Mouse (Mus musculus): Measurements from ENCODE around the gene Alox12b. TPM values are rescaled to one million over a fixed set of nuclear protein-coding genes. Genes with fewer than 3 reads are reported as not detected.
A peak's percentile ranks its signal among the peaks of the same experiment; 100 is the strongest.

Gene Alox12b
- polyA plus RNA-seq, 1 experiment from 2014 or later: 11.5 TPM

DNA sequence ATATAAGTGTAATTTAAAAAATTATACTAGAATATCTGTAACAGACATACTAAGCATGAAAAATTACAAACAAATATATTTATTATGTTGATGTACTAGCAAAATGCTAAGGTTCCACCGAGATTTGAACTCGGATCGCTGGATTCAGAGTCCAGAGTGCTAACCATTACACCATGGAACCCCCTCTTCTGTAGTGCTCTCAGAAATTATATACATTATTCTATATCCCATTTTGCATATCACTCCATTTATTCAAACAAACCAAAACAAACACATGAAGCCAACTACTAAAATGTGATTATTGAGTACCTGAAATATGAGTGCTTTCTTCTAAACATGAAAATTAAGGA, 32.3 kb upstream of the Alox12b start:
- WGBS: 0% methylated on average over 3 of the region's 3 CpGs
- Histone ChIP-seq H3K4me2 (peak overlapping the region; percentile 95), H3K9ac (no peak overlapping the region), H3K4me1 (peaks cover 30% of the 10 kb centered on the region), H3K9me3 (no peaks in the 10 kb centered on the region), H3K36me3 (no peaks in the 10 kb centered on the region), H3K27ac (peak overlapping the region; percentile 80; the same call in 1 of the 2 replicates), H3K4me3 (replicated peaks) (no peak overlapping the region; the same call in 1 of the 2 replicates), H3K27me3 (replicated peaks) (no peaks in the 10 kb centered on the region)
- ATAC-seq (ENCODE audit: insufficient read depth, low FRiP score, low read depth): no peak; the same call in 1 of the 2 replicates

DNA sequence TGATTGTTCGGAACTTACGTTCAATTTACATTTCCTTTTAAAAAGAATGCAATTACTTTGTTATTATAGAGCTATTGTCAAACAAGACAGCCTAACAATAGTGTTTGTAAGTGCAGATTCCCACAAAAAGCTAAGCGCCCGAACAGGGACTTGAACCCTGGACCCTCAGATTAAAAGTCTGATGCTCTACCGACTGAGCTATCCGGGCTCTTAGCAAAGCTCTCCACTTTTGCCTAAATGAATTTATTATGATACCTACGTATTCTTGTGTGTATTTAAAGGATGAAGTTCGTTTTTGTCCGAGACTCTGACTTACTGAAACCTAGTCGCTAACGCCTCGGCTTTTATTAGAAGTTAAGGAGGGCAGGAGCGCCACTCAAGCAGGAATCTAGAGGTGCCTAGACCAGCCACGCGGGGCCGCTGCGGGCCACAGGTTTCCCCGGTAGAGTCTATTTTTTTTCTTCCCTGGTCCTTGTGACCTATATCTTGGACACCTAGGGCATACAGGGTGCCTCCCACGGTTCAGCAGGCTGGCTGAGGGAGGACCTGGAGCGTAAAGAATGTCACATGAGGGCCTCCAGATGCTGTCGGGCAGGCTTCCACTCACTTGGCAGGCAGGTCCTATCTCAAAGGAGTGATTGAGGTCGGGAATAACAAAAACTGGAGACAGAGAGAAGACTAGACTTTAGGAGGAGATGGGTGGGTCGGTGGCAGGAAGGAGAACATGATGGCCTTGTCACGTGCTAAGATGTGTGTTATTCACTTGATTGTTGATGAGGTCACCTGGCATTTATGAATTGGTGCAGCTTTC, 31.5 kb upstream of the Alox12b start:
- peak; percentile 34 for ATAC-seq (ENCODE audit: insufficient read depth, low FRiP score, low read depth)
- peak overlapping the region; percentile 92 for H3K4me2 ChIP-seq
- under 1% methylated on average over 24 of the region's 24 CpGs for WGBS
- peak overlapping the region; percentile 76; the same call in 1 of the 2 replicates for H3K27ac ChIP-seq
- H3K36me3 ChIP-seq: no peaks in the 10 kb centered on the region
- H3K4me3 ChIP-seq (replicated peaks): peak overlapping the region; percentile 62
- no peaks in the 10 kb centered on the region for H3K9me3 ChIP-seq
- H3K4me1 ChIP-seq: peaks cover 24% of the 10 kb centered on the region
- H3K9ac ChIP-seq: peak overlapping the region; percentile 30; the same call in 1 of the 2 replicates
- H3K27me3 ChIP-seq (replicated peaks): no peaks in the 10 kb centered on the region

DNA sequence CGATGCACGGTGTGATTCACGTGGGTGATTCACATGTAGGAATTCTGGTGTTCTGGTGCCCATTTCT, 31.1 kb upstream of the Alox12b start, which contains the start of gene Aloxe3:
TSS of gene Aloxe3 (plus strand) at position 45 of the 67 bp plus-strand sequence.
- no peaks in the 10 kb centered on the region for H3K9me3 ChIP-seq
- H3K4me3 ChIP-seq (replicated peaks): peak within 1 kb of the TSS; percentile 62
- peak within 1 kb of the TSS; percentile 92 for H3K4me2 ChIP-seq
- peak within 1 kb of the TSS; percentile 30; the same call in 1 of the 2 replicates for H3K9ac ChIP-seq
- WGBS: 5% methylated on average over 3 of the region's 3 CpGs
- H3K4me1 ChIP-seq: peaks cover 21% of the 10 kb centered on the region
- no peaks in the 10 kb centered on the region for H3K27me3 ChIP-seq (replicated peaks)
- no peak for ATAC-seq (ENCODE audit: insufficient read depth, low FRiP score, low read depth)
- no peaks in the 10 kb centered on the region for H3K36me3 ChIP-seq
- H3K27ac ChIP-seq: peak within 1 kb of the TSS; percentile 76; the same call in 1 of the 2 replicates

DNA sequence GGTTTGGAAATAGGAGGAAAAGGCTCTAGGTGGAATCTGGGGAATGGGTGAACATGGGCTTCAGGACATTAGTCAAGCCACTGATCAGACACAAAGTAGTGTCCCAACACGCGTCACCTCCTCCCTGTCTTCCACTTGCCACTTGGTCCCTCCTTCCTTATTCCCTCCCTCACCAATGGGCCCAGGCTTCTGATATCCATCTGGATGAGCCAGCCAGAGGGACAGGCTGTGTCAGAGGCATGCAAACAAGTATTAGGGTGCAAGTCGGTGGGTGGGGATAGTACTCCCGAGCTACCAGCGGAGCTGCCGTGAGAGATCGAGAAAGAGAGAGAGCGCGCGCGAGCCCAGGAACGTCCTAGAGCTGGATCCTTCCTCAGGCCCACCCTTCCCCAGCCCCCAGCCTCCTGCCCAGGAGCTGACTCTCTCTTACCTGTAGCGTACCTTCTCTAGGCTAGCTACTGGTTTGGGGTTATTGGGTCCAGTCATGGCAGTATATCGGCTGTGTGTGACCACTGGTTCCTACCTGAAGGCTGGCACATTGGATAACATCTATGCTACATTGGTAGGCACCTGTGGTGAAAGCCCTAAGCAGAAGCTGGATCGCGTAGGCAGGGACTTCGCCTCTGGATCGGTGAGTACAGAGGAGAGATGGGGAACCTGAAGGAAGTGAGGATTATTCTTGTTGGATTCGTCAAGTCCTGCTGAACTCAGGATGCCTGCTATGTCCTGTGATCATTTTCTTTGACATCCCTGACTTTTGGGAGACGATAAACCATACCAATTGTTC, 30.7 kb upstream of the Alox12b start:
- WGBS: 13% methylated on average over 20 of the region's 20 CpGs
- no peaks in the 10 kb centered on the region for H3K9me3 ChIP-seq
- H3K36me3 ChIP-seq: no peaks in the 10 kb centered on the region
- peak overlapping the region; percentile 76; the same call in 1 of the 2 replicates for H3K27ac ChIP-seq
- peak overlapping the region; percentile 62 for H3K4me3 ChIP-seq (replicated peaks)
- H3K4me2 ChIP-seq: peak overlapping the region; percentile 92
- peaks cover 17% of the 10 kb centered on the region; the same call in 1 of the 2 replicates for H3K4me1 ChIP-seq
- no peak for ATAC-seq (ENCODE audit: insufficient read depth, low FRiP score, low read depth)
- peak overlapping the region; percentile 30; the same call in 1 of the 2 replicates for H3K9ac ChIP-seq
- no peaks in the 10 kb centered on the region for H3K27me3 ChIP-seq (replicated peaks)

DNA sequence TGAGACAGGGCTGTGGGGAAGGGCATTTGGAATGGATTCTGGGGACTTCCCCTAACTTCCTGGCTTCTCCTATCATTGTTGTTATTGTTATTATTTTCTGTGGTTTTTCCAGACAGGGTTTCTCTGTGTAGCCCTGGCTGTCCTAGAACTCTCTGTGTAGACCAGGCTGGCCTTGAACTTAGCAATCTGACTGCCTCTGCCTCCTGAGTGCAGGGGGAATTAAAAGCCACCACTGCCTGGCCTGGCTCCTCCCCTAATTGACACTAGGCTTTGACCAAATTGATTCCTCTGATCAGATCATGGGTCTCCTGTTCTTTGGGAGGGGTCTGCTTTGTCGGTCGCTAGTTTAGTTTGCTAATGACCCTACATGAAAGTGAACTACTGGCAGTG, 30.1 kb upstream of the Alox12b start:
- H3K36me3 ChIP-seq: no peaks in the 10 kb centered on the region
- 46% methylated on average over 2 of the region's 2 CpGs for WGBS
- H3K27me3 ChIP-seq (replicated peaks): no peaks in the 10 kb centered on the region
- H3K27ac ChIP-seq: no peak overlapping the region
- H3K9ac ChIP-seq: no peak overlapping the region
- no peaks in the 10 kb centered on the region for H3K9me3 ChIP-seq
- H3K4me3 ChIP-seq (replicated peaks): 0 out of 2 replicates have a peak overlapping the region, but pooled peaks have one; percentile 62
- no peak for ATAC-seq (ENCODE audit: insufficient read depth, low FRiP score, low read depth)
- peak overlapping the region; percentile 92 for H3K4me2 ChIP-seq
- peaks cover 11% of the 10 kb centered on the region; the same call in 1 of the 2 replicates for H3K4me1 ChIP-seq

DNA sequence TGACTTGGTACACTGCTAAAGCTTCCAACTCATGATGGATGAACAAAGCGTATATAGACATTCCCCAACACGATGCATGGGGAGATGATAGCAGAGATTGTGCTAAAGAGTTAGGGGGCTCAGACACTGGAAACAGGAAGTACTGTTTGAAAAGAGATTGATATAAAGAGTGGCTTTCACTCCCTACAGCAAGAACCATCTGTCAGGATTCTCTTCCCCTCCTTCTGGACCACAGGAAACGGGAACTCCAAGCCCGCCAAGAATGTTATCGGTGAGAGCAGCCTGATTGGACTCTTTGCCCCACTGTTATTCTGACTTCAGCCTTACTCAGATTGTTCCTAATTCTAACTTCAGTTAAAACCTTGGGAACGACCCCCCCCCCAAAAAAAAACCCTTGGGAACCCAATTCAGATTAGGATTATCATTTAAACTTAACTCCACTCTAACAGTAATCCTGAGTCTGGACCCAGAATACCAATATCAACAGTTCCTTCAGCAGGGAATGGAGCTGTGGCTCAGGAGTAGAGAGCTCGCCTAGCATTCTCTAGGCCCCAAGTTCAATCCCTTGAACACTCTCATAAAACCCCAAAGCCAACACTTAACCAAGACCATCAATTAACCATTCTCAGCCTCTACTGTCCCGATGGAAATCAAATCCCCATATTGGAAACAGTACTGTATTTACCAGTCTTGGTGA, 28.2 kb upstream of the Alox12b start:
- H3K4me3 ChIP-seq (replicated peaks): no peak overlapping the region
- H3K27ac ChIP-seq: no peak overlapping the region
- WGBS: 59% methylated on average over 8 of the region's 8 CpGs
- H3K9ac ChIP-seq: no peak overlapping the region
- H3K27me3 ChIP-seq (replicated peaks): no peaks in the 10 kb centered on the region; the same call in 1 of the 2 replicates
- no peaks in the 10 kb centered on the region for H3K9me3 ChIP-seq
- H3K4me2 ChIP-seq: no peak overlapping the region
- H3K4me1 ChIP-seq: 0 out of 2 replicates have a peak, but pooled peaks cover 9% of the 10 kb centered on the region
- H3K36me3 ChIP-seq: no peaks in the 10 kb centered on the region
- ATAC-seq (ENCODE audit: insufficient read depth, low FRiP score, low read depth): no peak

DNA sequence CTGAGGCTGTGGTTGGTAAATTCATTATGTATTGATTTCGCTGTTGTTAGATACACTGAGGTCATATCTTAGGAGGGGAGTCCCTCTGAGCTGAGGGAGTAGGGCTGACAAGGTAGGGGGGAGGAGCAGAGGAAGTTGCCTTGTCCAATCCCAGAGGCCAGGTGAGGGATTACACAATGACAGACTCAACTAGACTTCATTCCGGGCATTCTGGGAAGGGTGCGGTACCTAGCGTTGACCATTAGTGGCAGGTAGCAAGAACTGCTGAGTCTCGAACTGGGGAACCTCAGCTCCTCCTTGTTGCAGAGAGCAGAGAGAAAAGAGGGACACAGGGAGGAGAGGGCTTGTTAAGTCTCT, 23.2 kb upstream of the Alox12b start:
- H3K9ac ChIP-seq: peak overlapping the region; percentile 2; the same call in 1 of the 2 replicates
- no peaks in the 10 kb centered on the region for H3K36me3 ChIP-seq
- 18% methylated on average over 5 of the region's 5 CpGs for WGBS
- peak overlapping the region; percentile 82 for H3K4me2 ChIP-seq
- H3K4me3 ChIP-seq (replicated peaks): peak overlapping the region; percentile 44
- H3K4me1 ChIP-seq: peaks cover 15% of the 10 kb centered on the region
- ATAC-seq (ENCODE audit: insufficient read depth, low FRiP score, low read depth): no peak
- no peak overlapping the region for H3K27ac ChIP-seq
- H3K9me3 ChIP-seq: no peaks in the 10 kb centered on the region
- no peaks in the 10 kb centered on the region; the same call in 1 of the 2 replicates for H3K27me3 ChIP-seq (replicated peaks)

DNA sequence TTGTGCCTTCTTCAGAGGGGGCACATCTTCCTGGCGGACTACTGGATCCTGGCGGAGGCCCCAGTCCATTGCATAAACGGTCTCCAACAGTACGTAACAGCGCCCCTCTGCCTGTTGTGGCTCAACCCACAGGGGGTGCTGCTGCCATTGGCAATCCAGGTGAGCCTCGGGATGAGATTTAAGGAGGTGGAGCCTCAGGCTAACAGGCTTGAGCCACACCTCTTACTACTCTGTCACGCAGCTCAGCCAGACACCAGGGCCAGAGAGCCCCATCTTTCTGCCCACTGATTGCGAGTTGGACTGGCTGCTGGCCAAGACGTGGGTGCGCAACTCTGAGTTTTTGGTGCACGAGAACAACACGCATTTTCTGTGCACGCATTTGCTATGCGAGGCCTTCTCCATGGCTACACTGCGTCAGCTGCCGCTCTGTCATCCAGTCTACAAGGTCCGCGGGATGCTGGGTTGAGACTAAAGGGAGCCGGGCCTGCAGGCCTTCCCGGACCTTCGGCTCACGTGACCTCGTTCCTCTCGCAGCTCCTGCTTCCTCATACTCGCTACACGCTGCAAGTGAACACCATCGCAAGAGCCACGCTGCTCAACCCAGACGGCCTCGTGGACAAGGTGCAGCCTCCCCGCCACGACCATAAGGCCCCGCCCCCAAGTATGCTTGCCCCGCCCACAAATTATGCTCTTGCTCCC, 22.7 kb upstream of the Alox12b start:
- Histone ChIP-seq H3K4me3 (replicated peaks) (peak overlapping the region; percentile 44), H3K4me2 (peak overlapping the region; percentile 82), H3K9me3 (no peaks in the 10 kb centered on the region), H3K36me3 (no peaks in the 10 kb centered on the region), H3K9ac (peak overlapping the region; percentile 2; the same call in 1 of the 2 replicates), H3K4me1 (peaks cover 15% of the 10 kb centered on the region), H3K27ac (no peak overlapping the region), H3K27me3 (replicated peaks) (no peaks in the 10 kb centered on the region; the same call in 1 of the 2 replicates)
- ATAC-seq (ENCODE audit: insufficient read depth, low FRiP score, low read depth): peak; percentile 79
- WGBS: 2% methylated on average over 34 of the region's 34 CpGs

DNA sequence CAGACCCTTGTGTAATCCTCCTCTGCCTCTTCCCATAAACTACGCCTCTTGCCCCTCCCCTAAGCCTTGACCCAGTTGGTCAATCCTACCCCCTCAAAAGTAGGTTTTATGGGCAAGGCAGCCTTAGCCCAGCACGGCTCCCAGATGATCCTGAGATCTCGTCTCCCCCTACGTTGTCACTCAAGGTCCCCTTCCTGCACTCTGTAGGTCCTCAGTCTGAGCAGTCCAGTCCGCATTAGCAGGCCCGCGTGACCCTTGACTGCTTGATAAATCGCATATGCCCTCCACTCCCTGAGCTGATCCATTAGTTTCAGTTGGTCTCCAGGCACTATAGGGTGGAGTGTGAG, 22.2 kb upstream of the Alox12b start:
- Histone ChIP-seq H3K9ac (no peak overlapping the region), H3K4me3 (replicated peaks) (peak overlapping the region; percentile 44), H3K36me3 (no peaks in the 10 kb centered on the region), H3K27ac (no peak overlapping the region), H3K4me1 (peaks cover 15% of the 10 kb centered on the region), H3K9me3 (no peaks in the 10 kb centered on the region), H3K4me2 (peak overlapping the region; percentile 82), H3K27me3 (replicated peaks) (no peaks in the 10 kb centered on the region; the same call in 1 of the 2 replicates)
- no peak; the same call in 1 of the 2 replicates for ATAC-seq (ENCODE audit: insufficient read depth, low FRiP score, low read depth)
- 27% methylated on average over 8 of the region's 8 CpGs for WGBS

DNA sequence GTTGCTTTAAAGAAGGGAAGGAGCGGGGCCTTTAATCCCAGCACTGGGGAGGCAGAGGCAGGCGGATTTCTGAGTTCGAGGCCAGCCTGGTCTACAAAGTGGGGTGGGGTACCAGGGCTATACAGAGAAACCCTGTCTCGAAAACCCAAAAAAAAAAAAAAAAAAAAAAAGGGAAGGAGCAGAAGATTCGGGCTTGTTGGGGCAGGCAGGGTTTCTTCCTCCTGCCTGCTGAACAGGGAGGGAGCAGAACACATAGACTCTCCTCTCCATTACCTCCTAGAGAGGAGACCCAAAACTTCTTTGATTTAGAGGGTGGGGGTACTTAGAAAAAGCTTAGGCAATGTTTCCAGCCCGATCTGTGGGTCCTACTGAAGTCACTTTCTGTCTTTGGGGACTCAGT, 21.4 kb upstream of the Alox12b start:
- 76% methylated on average over 6 of the region's 6 CpGs for WGBS
- Histone ChIP-seq H3K4me3 (replicated peaks) (no peak overlapping the region), H3K36me3 (no peaks in the 10 kb centered on the region), H3K27me3 (replicated peaks) (no peaks in the 10 kb centered on the region; the same call in 1 of the 2 replicates), H3K9ac (no peak overlapping the region), H3K4me2 (no peak overlapping the region; the same call in 1 of the 2 replicates), H3K4me1 (peaks cover 15% of the 10 kb centered on the region), H3K27ac (no peak overlapping the region), H3K9me3 (no peaks in the 10 kb centered on the region)
- ATAC-seq (ENCODE audit: insufficient read depth, low FRiP score, low read depth): no peak

DNA sequence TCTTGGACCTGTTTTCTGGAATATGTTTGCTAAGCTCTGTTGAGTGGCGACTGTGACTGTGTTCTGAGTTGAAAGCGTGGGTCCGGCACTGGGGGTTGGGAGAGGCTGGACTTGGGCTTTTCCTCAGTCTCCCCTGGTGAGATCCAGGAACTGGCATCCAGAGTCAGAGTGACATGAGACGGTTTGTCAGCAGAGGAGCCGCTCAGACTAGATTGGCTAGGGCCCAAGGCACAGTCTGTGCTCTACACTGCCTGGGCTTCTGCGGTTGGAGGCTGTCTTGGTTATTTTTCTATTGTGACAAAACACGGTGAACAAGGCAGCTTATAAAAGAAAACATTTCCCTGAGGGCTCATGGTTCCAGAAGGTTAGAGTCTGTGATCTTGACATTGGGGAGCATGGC, 9.2 kb upstream of the Alox12b start:
- WGBS: 78% methylated on average over 7 of the region's 7 CpGs
- no peak overlapping the region for H3K27ac ChIP-seq
- no peak overlapping the region for H3K4me3 ChIP-seq (replicated peaks)
- H3K9ac ChIP-seq: no peak overlapping the region
- H3K36me3 ChIP-seq: no peaks in the 10 kb centered on the region
- H3K4me1 ChIP-seq: peaks cover 7% of the 10 kb centered on the region; the same call in 1 of the 2 replicates
- H3K27me3 ChIP-seq (replicated peaks): no peaks in the 10 kb centered on the region
- H3K4me2 ChIP-seq: no peak overlapping the region
- H3K9me3 ChIP-seq: no peaks in the 10 kb centered on the region
- ATAC-seq (ENCODE audit: insufficient read depth, low FRiP score, low read depth): no peak

Measured in stomach, embryonic 15.5 days (tissue).